Mouse (Mus musculus): ENCODE results near the gene Elmo1. TPM values are rescaled to one million over a fixed set of nuclear protein-coding genes. Genes with fewer than 3 reads are reported as not detected.

Gene Elmo1
- polyA plus RNA-seq, 1 experiment from 2014 or later, result 49.5 TPM

- no peaks in the 10 kb centered on the region for H3K36me3 ChIP-seq (ENCODE audit: control insufficient read depth, insufficient read depth, low read length)
- no peak overlapping the region for H3K4me3 ChIP-seq (ENCODE audit: low read depth, low read length)
- WGBS, result 89% methylated on average over 5 of the region's 5 CpGs
- H3K27ac ChIP-seq (ENCODE audit: low read depth, low read length), result no peak overlapping the region
- H3K27me3 ChIP-seq (ENCODE audit: control insufficient read depth, insufficient read depth, low read length), result no peaks in the 10 kb centered on the region
- ATAC-seq (ENCODE audit: low read depth), result no peak
- H3K4me2 ChIP-seq (ENCODE audit: low read depth, low read length), result no peak overlapping the region
- no peaks in the 10 kb centered on the region for H3K9me3 ChIP-seq (ENCODE audit: control insufficient read depth, low read length)
- no peaks in the 10 kb centered on the region for H3K4me1 ChIP-seq (ENCODE audit: control insufficient read depth, insufficient read depth, low read length)
- no peak overlapping the region for H3K9ac ChIP-seq (replicated peaks; ENCODE audit: low read depth, low read length)
Observed at GRCm38 (mm10) chr13:20101691-20102090, 11.3 kb downstream of the Elmo1 start.

- no peaks in the 10 kb centered on the region for H3K36me3 ChIP-seq (ENCODE audit: control insufficient read depth, insufficient read depth, low read length)
- WGBS, result 64% methylated on average over 2 of the region's 2 CpGs
- no peaks in the 10 kb centered on the region for H3K9me3 ChIP-seq (ENCODE audit: control insufficient read depth, low read length)
- no peak for ATAC-seq (ENCODE audit: low read depth)
- no peak overlapping the region for H3K4me3 ChIP-seq (ENCODE audit: low read depth, low read length)
- H3K9ac ChIP-seq (replicated peaks; ENCODE audit: low read depth, low read length), result no peak overlapping the region
- no peak overlapping the region for H3K4me2 ChIP-seq (ENCODE audit: low read depth, low read length)
- no peaks in the 10 kb centered on the region for H3K27me3 ChIP-seq (ENCODE audit: control insufficient read depth, insufficient read depth, low read length)
- H3K27ac ChIP-seq (ENCODE audit: low read depth, low read length), result no peak overlapping the region
- H3K4me1 ChIP-seq (ENCODE audit: control insufficient read depth, insufficient read depth, low read length), result no peaks in the 10 kb centered on the region
Observed at GRCm38 (mm10) chr13:20104791-20105190, 14.4 kb downstream of the Elmo1 start.

- 89% methylated on average over 2 of the region's 2 CpGs for WGBS
- Histone ChIP-seq H3K27me3 (ENCODE audit: control insufficient read depth, insufficient read depth, low read length) (no peaks in the 10 kb centered on the region), H3K4me3 (ENCODE audit: low read depth, low read length) (no peak overlapping the region)
Observed at GRCm38 (mm10) chr13:20105996-20106395, 15.6 kb downstream of the Elmo1 start.

GRCm38 (mm10) chr13:20107953-20108498 is 17.6 kb downstream of the Elmo1 start:
- 94% methylated on average over 5 of the region's 5 CpGs for WGBS
- Histone ChIP-seq H3K9ac (replicated peaks; ENCODE audit: low read depth, low read length) (no peak overlapping the region), H3K4me3 (ENCODE audit: low read depth, low read length) (no peak overlapping the region), H3K4me2 (ENCODE audit: low read depth, low read length) (no peak overlapping the region), H3K9me3 (ENCODE audit: control insufficient read depth, low read length) (no peaks in the 10 kb centered on the region), H3K27me3 (ENCODE audit: control insufficient read depth, insufficient read depth, low read length) (no peaks in the 10 kb centered on the region), H3K4me1 (ENCODE audit: control insufficient read depth, insufficient read depth, low read length) (no peaks in the 10 kb centered on the region), H3K27ac (ENCODE audit: low read depth, low read length) (no peak overlapping the region), H3K36me3 (ENCODE audit: control insufficient read depth, insufficient read depth, low read length) (no peaks in the 10 kb centered on the region)
- ATAC-seq (ENCODE audit: low read depth), result no peak

More at GRCm38 (mm10) chr13:20105996-20106395, 15.6 kb downstream of the Elmo1 start:
- Histone ChIP-seq H3K4me1 (ENCODE audit: control insufficient read depth, insufficient read depth, low read length) (no peaks in the 10 kb centered on the region), H3K9me3 (ENCODE audit: control insufficient read depth, low read length) (no peaks in the 10 kb centered on the region), H3K27ac (ENCODE audit: low read depth, low read length) (no peak overlapping the region), H3K4me2 (ENCODE audit: low read depth, low read length) (no peak overlapping the region), H3K36me3 (ENCODE audit: control insufficient read depth, insufficient read depth, low read length) (no peaks in the 10 kb centered on the region), H3K9ac (replicated peaks; ENCODE audit: low read depth, low read length) (no peak overlapping the region)
- ATAC-seq (ENCODE audit: low read depth), result no peak

GRCm38 (mm10) chr13:20108956-20109355 is 18.6 kb downstream of the Elmo1 start:
- Histone ChIP-seq H3K27ac (ENCODE audit: low read depth, low read length) (no peak overlapping the region), H3K9ac (replicated peaks; ENCODE audit: low read depth, low read length) (no peak overlapping the region), H3K9me3 (ENCODE audit: control insufficient read depth, low read length) (no peaks in the 10 kb centered on the region), H3K4me3 (ENCODE audit: low read depth, low read length) (no peak overlapping the region), H3K4me1 (ENCODE audit: control insufficient read depth, insufficient read depth, low read length) (no peaks in the 10 kb centered on the region), H3K4me2 (ENCODE audit: low read depth, low read length) (no peak overlapping the region), H3K36me3 (ENCODE audit: control insufficient read depth, insufficient read depth, low read length) (no peaks in the 10 kb centered on the region), H3K27me3 (ENCODE audit: control insufficient read depth, insufficient read depth, low read length) (no peaks in the 10 kb centered on the region)
- WGBS, result 35% methylated on average over 10 of the region's 10 CpGs
- no peak for ATAC-seq (ENCODE audit: low read depth)

GRCm38 (mm10) chr13:20109446-20109845 is 19.1 kb downstream of the Elmo1 start:
- no peak overlapping the region for H3K9ac ChIP-seq (replicated peaks; ENCODE audit: low read depth, low read length)
- H3K36me3 ChIP-seq (ENCODE audit: control insufficient read depth, insufficient read depth, low read length), result no peaks in the 10 kb centered on the region
- H3K27me3 ChIP-seq (ENCODE audit: control insufficient read depth, insufficient read depth, low read length), result no peaks in the 10 kb centered on the region
- H3K27ac ChIP-seq (ENCODE audit: low read depth, low read length), result no peak overlapping the region
- no peak overlapping the region for H3K4me2 ChIP-seq (ENCODE audit: low read depth, low read length)
- 60% methylated on average over 2 of the region's 2 CpGs for WGBS
- no peaks in the 10 kb centered on the region for H3K4me1 ChIP-seq (ENCODE audit: control insufficient read depth, insufficient read depth, low read length)
- ATAC-seq (ENCODE audit: low read depth), result no peak
- no peak overlapping the region for H3K4me3 ChIP-seq (ENCODE audit: low read depth, low read length)
- no peaks in the 10 kb centered on the region for H3K9me3 ChIP-seq (ENCODE audit: control insufficient read depth, low read length)

- H3K36me3 ChIP-seq (ENCODE audit: control insufficient read depth, insufficient read depth, low read length), result no peaks in the 10 kb centered on the region
- ATAC-seq (ENCODE audit: low read depth), result no peak
- H3K4me2 ChIP-seq (ENCODE audit: low read depth, low read length), result no peak overlapping the region
- WGBS, result 64% methylated on average over 11 of the region's 11 CpGs
- no peak overlapping the region for H3K4me3 ChIP-seq (ENCODE audit: low read depth, low read length)
- no peak overlapping the region for H3K27ac ChIP-seq (ENCODE audit: low read depth, low read length)
- no peaks in the 10 kb centered on the region for H3K27me3 ChIP-seq (ENCODE audit: control insufficient read depth, insufficient read depth, low read length)
- no peaks in the 10 kb centered on the region for H3K4me1 ChIP-seq (ENCODE audit: control insufficient read depth, insufficient read depth, low read length)
- no peaks in the 10 kb centered on the region for H3K9me3 ChIP-seq (ENCODE audit: control insufficient read depth, low read length)
- H3K9ac ChIP-seq (replicated peaks; ENCODE audit: low read depth, low read length), result no peak overlapping the region
Observed at GRCm38 (mm10) chr13:20109987-20110680, 19.7 kb downstream of the Elmo1 start.

GRCm38 (mm10) chr13:20111256-20111800 is 20.9 kb downstream of the Elmo1 start:
- Histone ChIP-seq H3K4me3 (ENCODE audit: low read depth, low read length) (no peak overlapping the region), H3K27me3 (ENCODE audit: control insufficient read depth, insufficient read depth, low read length) (no peaks in the 10 kb centered on the region), H3K36me3 (ENCODE audit: control insufficient read depth, insufficient read depth, low read length) (no peaks in the 10 kb centered on the region), H3K4me2 (ENCODE audit: low read depth, low read length) (no peak overlapping the region), H3K4me1 (ENCODE audit: control insufficient read depth, insufficient read depth, low read length) (no peaks in the 10 kb centered on the region), H3K9ac (replicated peaks; ENCODE audit: low read depth, low read length) (no peak overlapping the region), H3K27ac (ENCODE audit: low read depth, low read length) (no peak overlapping the region), H3K9me3 (ENCODE audit: control insufficient read depth, low read length) (no peaks in the 10 kb centered on the region)
- ATAC-seq (ENCODE audit: low read depth), result no peak
- 74% methylated on average over 2 of the region's 2 CpGs for WGBS

- H3K9ac ChIP-seq (replicated peaks; ENCODE audit: low read depth, low read length), result no peak overlapping the region
- H3K4me2 ChIP-seq (ENCODE audit: low read depth, low read length), result no peak overlapping the region
- H3K27ac ChIP-seq (ENCODE audit: low read depth, low read length), result no peak overlapping the region
- H3K4me3 ChIP-seq (ENCODE audit: low read depth, low read length), result no peak overlapping the region
- H3K36me3 ChIP-seq (ENCODE audit: control insufficient read depth, insufficient read depth, low read length), result no peaks in the 10 kb centered on the region
- H3K4me1 ChIP-seq (ENCODE audit: control insufficient read depth, insufficient read depth, low read length), result no peaks in the 10 kb centered on the region
- WGBS, result 69% methylated on average over 9 of the region's 9 CpGs
- H3K9me3 ChIP-seq (ENCODE audit: control insufficient read depth, low read length), result no peaks in the 10 kb centered on the region
- ATAC-seq (ENCODE audit: low read depth), result no peak
- no peaks in the 10 kb centered on the region for H3K27me3 ChIP-seq (ENCODE audit: control insufficient read depth, insufficient read depth, low read length)
Observed at GRCm38 (mm10) chr13:20115131-20115907, 24.9 kb downstream of the Elmo1 start.
